In the genomic region with DNA sequence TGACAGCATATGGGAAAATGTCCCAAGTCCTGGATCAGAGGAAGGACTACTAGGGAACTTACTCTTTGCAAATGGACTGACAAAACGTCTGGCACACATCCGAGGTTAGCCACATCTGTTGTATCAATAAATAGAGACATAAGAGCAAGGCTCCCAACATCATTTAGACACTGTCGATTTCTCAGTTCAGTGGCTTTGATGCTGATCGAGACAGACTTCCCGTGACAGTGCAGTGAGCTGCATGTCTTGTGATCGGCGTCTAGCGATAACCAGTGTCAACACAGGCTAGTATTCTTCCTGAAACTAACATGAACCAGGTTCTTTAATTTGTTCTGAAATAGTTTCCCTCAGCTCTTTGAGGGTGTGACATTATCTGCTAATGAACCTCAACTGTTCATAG, we compare ENCODE assay signal across 13 mouse cellular contexts.
"Had no signal": no experiment of that assay in that cellular context is flagged by ENCODE, and none has a peak within 500 bp of the region (broad histone marks: within the 10 kb centered on the region; RNA-seq: fewer than 3 reads in every experiment).

No protein-coding gene starts in this region.

- H3K36me3 ChIP-seq: limb, embryonic 13.5 days; neural tube, embryonic 12.5 days; stomach, embryonic 15.5 days had no signal

- H3K4me2 ChIP-seq: limb, embryonic 13.5 days; neural tube, embryonic 12.5 days; stomach, embryonic 15.5 days had no signal

- H3K27ac ChIP-seq: limb, embryonic 13.5 days; liver, embryonic 14.5 days; neural tube, embryonic 12.5 days; stomach, embryonic 15.5 days had no signal

- H3K9me3 ChIP-seq: limb, embryonic 13.5 days; neural tube, embryonic 12.5 days; stomach, embryonic 15.5 days had no signal

- ATAC-seq: intestine, embryonic 16.5 days had no signal

- H3K4me3 ChIP-seq: limb, embryonic 13.5 days; neural tube, embryonic 12.5 days; stomach, embryonic 15.5 days had no signal

- H3K4me1 ChIP-seq: limb, embryonic 13.5 days; neural tube, embryonic 12.5 days; stomach, embryonic 15.5 days had no signal

- H3K27me3 ChIP-seq: limb, embryonic 13.5 days; neural tube, embryonic 12.5 days; stomach, embryonic 15.5 days had no signal

- H3K9ac ChIP-seq: limb, embryonic 13.5 days; liver, embryonic 14.5 days; neural tube, embryonic 12.5 days; stomach, embryonic 15.5 days had no signal

- DNase-seq: kidney, adult 8-10 months; kidney, postnatal 25 days; layer of hippocampus, adult 9-11 months; layer of hippocampus, postnatal 36 days; lung, adult 18-20 months; right cerebral cortex, postnatal 14 days; thymus, adult 2 months; thymus, postnatal 25 days had no signal
